ENCODE assay signal across 23 mouse cellular contexts in the genomic region with DNA sequence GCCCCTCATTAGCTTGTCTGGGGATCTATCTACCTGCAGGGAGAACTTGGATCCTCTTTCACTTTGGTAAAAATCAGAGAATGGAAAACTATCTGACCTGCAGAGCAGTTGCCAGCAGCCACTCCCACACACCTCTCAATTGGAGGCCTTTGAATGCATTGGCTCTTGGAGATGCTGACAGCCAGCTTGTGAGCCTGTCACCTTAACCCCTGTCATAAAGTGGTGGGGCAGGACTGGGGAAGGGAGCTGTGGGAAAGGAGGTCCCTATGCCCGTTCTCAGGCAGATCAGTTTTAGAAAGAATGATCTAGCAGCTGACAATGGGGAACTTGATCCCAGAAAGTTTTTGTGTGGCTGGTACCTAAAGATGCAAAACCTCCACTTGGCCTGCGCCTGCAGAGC.
"Had no signal": no experiment of that assay in that cellular context is flagged by ENCODE, and none has a peak within 500 bp of the region (broad histone marks: within the 10 kb centered on the region; RNA-seq: fewer than 3 reads in every experiment).

No protein-coding gene starts in this region.

- H3K9me3 ChIP-seq: heart, embryonic 10.5 days; heart, embryonic 12.5 days; hindbrain, embryonic 13.5 days; hindbrain, embryonic 15.5 days; limb, embryonic 13.5 days; limb, embryonic 15.5 days; liver, embryonic 12.5 days had no signal

- H3K36me3 ChIP-seq: heart, embryonic 10.5 days; heart, embryonic 12.5 days; hindbrain, embryonic 13.5 days; hindbrain, embryonic 15.5 days; limb, embryonic 13.5 days; limb, embryonic 15.5 days; liver, embryonic 12.5 days had no signal

- DNase-seq: gastrocnemius, postnatal 14 days; gastrocnemius, postnatal 36 days; heart, adult 18-20 months; heart, postnatal 14 days; heart, postnatal 36 days; kidney, adult 11 months; kidney, adult 2 months; kidney, adult 9 months; kidney, postnatal 10 days; kidney, postnatal 25 days; layer of hippocampus, adult 9-11 months; layer of hippocampus, postnatal 36 days; left cerebral cortex, postnatal 4 days had no signal

- H3K27ac ChIP-seq: heart, embryonic 10.5 days; hindbrain, embryonic 13.5 days; hindbrain, embryonic 15.5 days; hindbrain, postnatal 0 days; limb, embryonic 13.5 days; limb, embryonic 15.5 days; liver, embryonic 12.5 days; liver, embryonic 14.5 days had no signal

- H3K27me3 ChIP-seq: heart, embryonic 12.5 days; hindbrain, embryonic 13.5 days; hindbrain, embryonic 15.5 days; limb, embryonic 13.5 days; limb, embryonic 15.5 days; liver, embryonic 12.5 days had no signal

- H3K4me3 ChIP-seq: heart, embryonic 10.5 days; heart, embryonic 12.5 days; hindbrain, embryonic 13.5 days; hindbrain, embryonic 15.5 days; limb, embryonic 13.5 days; limb, embryonic 15.5 days; liver, embryonic 12.5 days had no signal

- ATAC-seq: hindbrain, postnatal 0 days; intestine, embryonic 16.5 days; liver, embryonic 12.5 days had no signal

- H3K4me2 ChIP-seq: heart, embryonic 12.5 days; hindbrain, embryonic 13.5 days; hindbrain, embryonic 15.5 days; limb, embryonic 13.5 days; limb, embryonic 15.5 days; liver, embryonic 12.5 days had no signal

- H3K4me1 ChIP-seq: hindbrain, embryonic 13.5 days; hindbrain, embryonic 15.5 days; liver, embryonic 12.5 days had no signal

- H3K9ac ChIP-seq: heart, embryonic 12.5 days; hindbrain, embryonic 13.5 days; hindbrain, embryonic 15.5 days; limb, embryonic 13.5 days; limb, embryonic 15.5 days; liver, embryonic 12.5 days; liver, embryonic 14.5 days had no signal
